Mouse (Mus musculus): Measurements from ENCODE around the gene BC049352. TPM values are rescaled to one million over a fixed set of nuclear protein-coding genes. Genes with fewer than 3 reads are reported as not detected.

The BC049352 gene
- total and polyA plus RNA-seq, 3 experiments: 0.17 TPM; not detected in 2

GRCm38 (mm10) chr9:45251281-45251680 is 69.5 kb downstream of the BC049352 start:
- H3K36me3 ChIP-seq (replicated peaks in 1 of 2; ENCODE audit: control insufficient read depth in 1 of 2, insufficient read depth in 1 of 2, low read length in 1 of 2): peaks cover 13 to 23% of the 10 kb centered on the region in 2 experiments

GRCm38 (mm10) chr9:45251990-45252389 is 70.2 kb downstream of the BC049352 start:
- dilution Hi-C loops (cut with MboI; ENCODE audit: extremely low pct_ligation_motif_present, extremely low pct_unique_long_range_greater_than_20kb, low sequenced_read_pairs): no loop called here
- no peak overlapping the region for H3K27ac ChIP-seq (ENCODE audit: insufficient read depth, low read depth)

More at GRCm38 (mm10) chr9:45251281-45251680, 69.5 kb downstream of the BC049352 start:
- H3K27me3 ChIP-seq (replicated peaks): no peaks in the 10 kb centered on the region
- TF ChIP-seq MXI1 (IDR thresholded peaks at IDR 0.05; ENCODE audit: low read depth, low read length) (no peak), CHD1 (IDR thresholded peaks at IDR 0.05; ENCODE audit: low read depth, low read length) (no peak), MAX (IDR thresholded peaks at IDR 0.05; ENCODE audit: low read length) (no peak), TCF12 (IDR thresholded peaks at IDR 0.05; ENCODE audit: low read depth, low read length) (no peak), RAD21 (IDR thresholded peaks at IDR 0.05; ENCODE audit: low read depth, low read length) (no peak)
- in situ Hi-C loops (cut with MboI; ENCODE audit: low pct_ligation_motif_present, low pct_unique_long_range_greater_than_20kb, low sequenced_read_pairs): no loop called here
- no peak overlapping the region for H3K27ac ChIP-seq (ENCODE audit: insufficient read depth, low read depth)
- no peak for DNase-seq (ENCODE audit: extremely low read depth)
- dilution Hi-C loops (cut with MboI; ENCODE audit: extremely low pct_ligation_motif_present, extremely low pct_unique_long_range_greater_than_20kb, low sequenced_read_pairs): no loop called here
- H3K79me2 ChIP-seq (replicated peaks; ENCODE audit: control insufficient read depth, extremely low read depth, insufficient read depth, poor library complexity, severe bottlenecking): no peaks in the 10 kb centered on the region
- peaks cover 50 to 94% of the 10 kb centered on the region in 2 experiments for H3K4me1 ChIP-seq (ENCODE audit: control insufficient read depth in 1 of 2, insufficient read depth in 2 of 2)
- H3K9ac ChIP-seq (ENCODE audit: insufficient read depth, low read depth): no peak overlapping the region
- H3K4me2 ChIP-seq (ENCODE audit: insufficient read depth, low read depth, poor library complexity, severe bottlenecking): no peak overlapping the region
- no peak overlapping the region for H3K4me3 ChIP-seq (replicated peaks in 1 of 3; ENCODE audit: low read depth in 2 of 3, low read length in 2 of 3, poor library complexity in 1 of 3)
- H3K9me3 ChIP-seq (replicated peaks; ENCODE audit: low read length): no peaks in the 10 kb centered on the region

GRCm38 (mm10) chr9:45252395-45252794 is 70.6 kb downstream of the BC049352 start:
- Histone ChIP-seq H3K9ac (ENCODE audit: insufficient read depth, low read depth) (no peak overlapping the region), H3K27ac (ENCODE audit: insufficient read depth, low read depth) (no peak overlapping the region), H3K36me3 (replicated peaks in 1 of 2; ENCODE audit: control insufficient read depth in 1 of 2, insufficient read depth in 1 of 2, low read length in 1 of 2) (peaks cover 16 to 34% of the 10 kb centered on the region in 2 experiments), H3K79me2 (replicated peaks; ENCODE audit: control insufficient read depth, extremely low read depth, insufficient read depth, poor library complexity, severe bottlenecking) (no peaks in the 10 kb centered on the region), H3K4me1 (ENCODE audit: control insufficient read depth in 1 of 2, insufficient read depth in 2 of 2) (peaks cover 39 to 83% of the 10 kb centered on the region in 2 experiments), H3K4me2 (ENCODE audit: insufficient read depth, low read depth, poor library complexity, severe bottlenecking) (no peak overlapping the region), H3K9me3 (replicated peaks; ENCODE audit: low read length) (no peaks in the 10 kb centered on the region), H3K27me3 (replicated peaks) (no peaks in the 10 kb centered on the region), H3K4me3 (replicated peaks in 1 of 3; ENCODE audit: low read depth in 2 of 3, low read length in 2 of 3, poor library complexity in 1 of 3) (no peak overlapping the region)
- TF ChIP-seq E2F4 (IDR thresholded peaks at IDR 0.05; ENCODE audit: insufficient replicate concordance, low read depth, low read length) (no peak), EP300 (IDR thresholded peaks at IDR 0.05; ENCODE audit: low read length) (peak; percentile 17; the same call in 1 of the 2 replicates), KAT2A (IDR thresholded peaks at IDR 0.05; ENCODE audit: insufficient replicate concordance, low read length) (no peak), IRF4 (IDR thresholded peaks at IDR 0.05; ENCODE audit: low read depth, low read length) (no peak), JUND (conservative IDR thresholded peaks at IDR 0.05; ENCODE audit: low read depth, low read length) (no peak), SIN3A (IDR thresholded peaks at IDR 0.05; ENCODE audit: low read length) (no peak), ZC3H11A (IDR thresholded peaks at IDR 0.05; ENCODE audit: low read depth, low read length) (no peak), MEF2A (IDR thresholded peaks at IDR 0.05; ENCODE audit: borderline replicate concordance, low read depth, low read length) (peak; percentile 13; the same call in 1 of the 2 replicates), BHLHE40 (IDR thresholded peaks at IDR 0.05; ENCODE audit: low read depth, low read length) (no peak), JUN (IDR thresholded peaks at IDR 0.05; ENCODE audit: insufficient read depth, low read depth, low read length) (no peak), RCOR1 (conservative IDR thresholded peaks at IDR 0.05; ENCODE audit: low read depth, low read length) (no peak), HCFC1 (IDR thresholded peaks at IDR 0.05; ENCODE audit: low read depth, low read length) (no peak), MAX (IDR thresholded peaks at IDR 0.05; ENCODE audit: low read length) (no peak), NELFE (IDR thresholded peaks at IDR 0.05; ENCODE audit: low read depth, low read length) (no peak)
- in situ Hi-C loops (cut with MboI; ENCODE audit: low pct_ligation_motif_present, low pct_unique_long_range_greater_than_20kb, low sequenced_read_pairs) (no loop called here), dilution Hi-C loops (cut with MboI; ENCODE audit: extremely low pct_ligation_motif_present, extremely low pct_unique_long_range_greater_than_20kb, low sequenced_read_pairs) (no loop called here)
- DNase-seq (ENCODE audit: extremely low read depth): no peak

More at GRCm38 (mm10) chr9:45251990-45252389, 70.2 kb downstream of the BC049352 start:
- no peak for DNase-seq (ENCODE audit: extremely low read depth)
- in situ Hi-C loops (cut with MboI; ENCODE audit: low pct_ligation_motif_present, low pct_unique_long_range_greater_than_20kb, low sequenced_read_pairs): no loop called here
- Histone ChIP-seq H3K36me3 (replicated peaks in 1 of 2; ENCODE audit: control insufficient read depth in 1 of 2, insufficient read depth in 1 of 2, low read length in 1 of 2) (peaks cover 16 to 30% of the 10 kb centered on the region in 2 experiments), H3K79me2 (replicated peaks; ENCODE audit: control insufficient read depth, extremely low read depth, insufficient read depth, poor library complexity, severe bottlenecking) (no peaks in the 10 kb centered on the region), H3K27me3 (replicated peaks) (no peaks in the 10 kb centered on the region), H3K4me3 (replicated peaks in 1 of 3; ENCODE audit: low read depth in 2 of 3, low read length in 2 of 3, poor library complexity in 1 of 3) (no peak overlapping the region), H3K4me2 (ENCODE audit: insufficient read depth, low read depth, poor library complexity, severe bottlenecking) (no peak overlapping the region), H3K9ac (ENCODE audit: insufficient read depth, low read depth) (no peak overlapping the region), H3K4me1 (ENCODE audit: control insufficient read depth in 1 of 2, insufficient read depth in 2 of 2) (peaks cover 43 to 87% of the 10 kb centered on the region in 2 experiments), H3K9me3 (replicated peaks; ENCODE audit: low read length) (no peaks in the 10 kb centered on the region)
- no peak for TF ChIP-seq PAX5 (IDR thresholded peaks at IDR 0.05; ENCODE audit: low read length)

Data from CH12.LX (cell line).